Comparison of ENCODE assay signal across 8 mouse cellular contexts in genomic region chr4:155066834-155067522, GRCm38 (mm10). TPM values are rescaled to one million over a fixed set of nuclear protein-coding genes. Genes with fewer than 3 reads are reported as not detected.
DNase-seq lines count a peak whose midpoint lies in the region; ATAC-seq and TF ChIP-seq lines count a peak whose summit lies in the region.

Pex10 (plus strand) TSS chr4:155067016.

- peaks cover 0 to 9% of the 10 kb centered on the region in 2 experiments; a peak in 2 of 4 replicates for H3K4me1 ChIP-seq in ES-E14 (ENCODE audit: control insufficient read depth in 2 of 2, insufficient read depth in 2 of 2, low read length in 2 of 2, poor library complexity in 1 of 2)
- H3K4me1 ChIP-seq in forebrain, embryonic 15.5 days, result peaks cover 19% of the 10 kb centered on the region
- H3K4me1 ChIP-seq in lung, adult 2 months (ENCODE audit: control insufficient read depth, insufficient read depth, low read length), result peaks cover 8% of the 10 kb centered on the region; the same call in 1 of the 2 replicates

- ATAC-seq in forebrain, embryonic 15.5 days (replicated peaks), result peak; percentile 90
- peak; percentile 92 for ATAC-seq in neutrophil, adult 5-6 weeks (ENCODE audit: extremely low read depth, insufficient number of reproducible peaks, low FRiP score, poor library complexity, severe bottlenecking)

- H3K9me3 ChIP-seq in ES-E14 (ENCODE audit: control insufficient read depth, insufficient read depth, low read depth, low read length), result no peaks in the 10 kb centered on the region
- no peaks in the 10 kb centered on the region for H3K9me3 ChIP-seq in forebrain, embryonic 15.5 days

- peak within 1 kb of the TSS; percentile 78 for H3K9ac ChIP-seq in ES-E14 (ENCODE audit: insufficient read depth, low read depth, low read length, poor library complexity, severe bottlenecking)
- H3K9ac ChIP-seq in forebrain, embryonic 15.5 days (replicated peaks), result peak within 1 kb of the TSS; percentile 78

- TF ChIP-seq CTCF in lung, adult 2 months (IDR thresholded peaks at IDR 0.05; ENCODE audit: insufficient read depth, low read length), result no peak

- DNase-seq in ES-E14 (ENCODE audit: low read depth, low spot score), result peak; percentile 94
- peak; percentile 97 for DNase-seq in cerebellum, adult 11-12 months
- DNase-seq in heart, postnatal 25 days (ENCODE audit: low spot score), result peak; percentile 94
- peak; percentile 96 to 97 for DNase-seq in layer of hippocampus, adult 18-20 months (ENCODE audit: low spot score in 2 of 2)
- peak; percentile 97 for DNase-seq in lung, adult 2 months
- DNase-seq in thymus, adult 18-20 months, result peak; percentile 95

- intact Hi-C loops in heart, postnatal 25 days (cut with DNase I), result loop anchor here (1.0 kb wide), 1 partner anchor 123 kb away; no protein-coding TSS in a partner anchor

- in situ Hi-C loops in ES-E14 (cut with MboI; ENCODE audit: low sequenced_read_pairs in 2 of 2, unreplicated experiment in 2 of 2), result loop anchor here (5.0 to 10.0 kb wide), 2 partner anchors 182 to 185 kb away; no protein-coding TSS in a partner anchor

- under 1% methylated on average over 47 of the region's 48 CpGs for WGBS in forebrain, embryonic 15.5 days
- under 1% methylated on average over 48 of the region's 48 CpGs for WGBS in lung, adult 2 months

- H3K36me3 ChIP-seq in ES-E14 (ENCODE audit: control insufficient read depth, insufficient read depth, low read length, poor library complexity, severe bottlenecking), result peaks cover 35% of the 10 kb centered on the region
- peaks cover 35% of the 10 kb centered on the region for H3K36me3 ChIP-seq in forebrain, embryonic 15.5 days

- no peak within 1 kb of the TSS for H3K27ac ChIP-seq in ES-E14 (ENCODE audit: insufficient read depth, low read depth, low read length, poor library complexity, severe bottlenecking)
- H3K27ac ChIP-seq in forebrain, embryonic 15.5 days (replicated peaks), result peak within 1 kb of the TSS; percentile 86

- no peaks in the 10 kb centered on the region for H3K27me3 ChIP-seq in forebrain, embryonic 15.5 days

- H3K4me3 ChIP-seq in ES-E14 (ENCODE audit: insufficient read depth in 1 of 2, low read depth in 1 of 2, low read length in 2 of 2, poor library complexity in 1 of 2, severe bottlenecking in 1 of 2), result peak within 1 kb of the TSS; percentile 73 to 75
- H3K4me3 ChIP-seq in forebrain, embryonic 15.5 days, result peak within 1 kb of the TSS; percentile 65
- peak within 1 kb of the TSS; percentile 72 for H3K4me3 ChIP-seq in lung, adult 2 months (replicated peaks; ENCODE audit: extremely low read depth, low read depth, low read length)

- H3K4me2 ChIP-seq in forebrain, embryonic 15.5 days (replicated peaks), result peak within 1 kb of the TSS; percentile 80

- peak; percentile 78; the same call in 1 of the 2 replicates for TF ChIP-seq POLR2A in lung, adult 2 months (IDR thresholded peaks at IDR 0.05; ENCODE audit: borderline replicate concordance, extremely low read depth, low read depth, low read length)

TF ChIP-seq in ES-E14, 5 proteins besides CTCF, POLR2A, EP300 and RAD21:
- TF ChIP-seq HCFC1 (IDR thresholded peaks at IDR 0.05; ENCODE audit: borderline replicate concordance, insufficient read depth, low read length) (peak; percentile 42; the same call in 1 of the 2 replicates), CHD2 (IDR thresholded peaks at IDR 0.05; ENCODE audit: low read depth, low read length) (no peak), MAFK (IDR thresholded peaks at IDR 0.05; ENCODE audit: insufficient read depth, low read depth, low read length) (no peak), ZNF384 (IDR thresholded peaks at IDR 0.05; ENCODE audit: low read depth, low read length) (no peak), ZC3H11A (IDR thresholded peaks at IDR 0.05; ENCODE audit: borderline replicate concordance, low read depth, low read length) (no peak)

RNA-seq across cellular contexts. Expression of gene Pex10, which starts in this region (rescaled TPM):
- 38.6 and 61.3 TPM in 2 replicates for total RNA-seq in ES-E14 (2012; rRNA removed)
- polyA plus RNA-seq in forebrain, embryonic 15.5 days (2015; fragmentation: Nextera tagmentation; extraction: Ambion mirVana), result 22.0 and 23.5 TPM in 2 replicates
- 10 to 100 TPM; 23.9 to 25.7 TPM for total RNA-seq in heart, postnatal 25 days (2021)
- total RNA-seq in layer of hippocampus, adult 18-20 months (2021), result 10 to 100 TPM; 21.5 to 22.0 TPM
- 20.8 and 23.7 TPM in 2 replicates for polyA plus RNA-seq in lung, adult 2 months (2012; rRNA removed)
- total RNA-seq in neutrophil, adult 5-6 weeks (2017), result 14.3 and 17.1 TPM in 2 replicates
